Comparison of ENCODE assay signal across 24 mouse cellular contexts in the genomic region with DNA sequence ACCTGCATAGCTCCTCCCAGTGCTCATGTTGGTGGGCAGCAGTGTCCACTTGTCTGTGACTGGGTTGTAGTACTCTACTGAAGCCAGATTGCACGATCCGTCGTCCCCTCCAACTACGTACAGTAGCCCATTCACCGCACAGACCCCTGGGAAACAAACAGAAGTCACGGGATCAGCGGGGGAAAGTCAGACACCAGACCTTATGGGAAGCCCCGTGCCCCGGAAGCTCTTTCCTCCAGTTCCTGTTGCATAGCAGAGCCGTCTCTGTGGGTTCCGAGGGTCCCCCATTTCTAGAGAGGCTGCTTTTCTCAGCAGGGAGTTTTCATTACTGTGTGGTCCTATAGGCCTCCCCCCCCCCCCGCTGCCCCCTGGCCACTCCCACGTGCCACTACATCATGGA.
DNase-seq lines count a peak whose midpoint lies in the region; ATAC-seq and TF ChIP-seq lines count a peak whose summit lies in the region.
"Had no signal": no experiment of that assay in that cellular context is flagged by ENCODE, and none has a peak within 500 bp of the region (broad histone marks: within the 10 kb centered on the region; RNA-seq: fewer than 3 reads in every experiment).

No protein-coding gene starts in this region.

- H3K9me3 ChIP-seq in heart, embryonic 10.5 days = no peaks in the 10 kb centered on the region
- H3K9me3 ChIP-seq in heart, embryonic 12.5 days (replicated peaks) = no peaks in the 10 kb centered on the region
- H3K9me3 ChIP-seq: embryonic facial prominence, embryonic 13.5 days; embryonic facial prominence, embryonic 15.5 days; forebrain, embryonic 10.5 days; forebrain, embryonic 13.5 days had no signal

- peaks cover 10% of the 10 kb centered on the region; the same call in 1 of the 2 replicates for H3K27me3 ChIP-seq in heart, embryonic 10.5 days (ENCODE audit: insufficient read depth, poor library complexity, severe bottlenecking)
- no peaks in the 10 kb centered on the region for H3K27me3 ChIP-seq in heart, embryonic 12.5 days (replicated peaks)
- H3K27me3 ChIP-seq in testis, adult 2 months (ENCODE audit: control insufficient read depth, insufficient read depth, low read length) = no peaks in the 10 kb centered on the region
- H3K27me3 ChIP-seq: embryonic facial prominence, embryonic 13.5 days; embryonic facial prominence, embryonic 15.5 days had no signal

- no peak for TF ChIP-seq CTCF in testis, adult 2 months (IDR thresholded peaks at IDR 0.05; ENCODE audit: control insufficient read depth, insufficient read depth, insufficient replicate concordance, low read depth, low read length)

- H3K4me3 ChIP-seq in heart, embryonic 10.5 days = no peak overlapping the region
- no peak overlapping the region for H3K4me3 ChIP-seq in heart, embryonic 12.5 days
- peak overlapping the region; percentile 91 for H3K4me3 ChIP-seq in testis, adult 2 months (ENCODE audit: control insufficient read depth, low read depth, low read length)
- H3K4me3 ChIP-seq: embryonic facial prominence, embryonic 13.5 days; embryonic facial prominence, embryonic 15.5 days; erythroblast, embryonic 14.5 days; forebrain, embryonic 10.5 days; forebrain, embryonic 13.5 days had no signal

- no peak for DNase-seq in heart, embryonic 10.5 days (ENCODE audit: low spot score)
- DNase-seq in testis, postnatal 10 days (ENCODE audit: low spot score) = no peak
- peak; percentile 71 for DNase-seq in MN1 (ENCODE audit: low spot score)
- no peak for DNase-seq in left cerebral cortex, postnatal 25 days (ENCODE audit: low spot score in 2 of 2)
- no peak for DNase-seq in heart, postnatal 10 days
- DNase-seq: adrenal gland, adult 8-10 months; adrenal gland, postnatal 14 days; adrenal gland, postnatal 36 days; cerebellum, adult 18-20 months; cerebellum, adult 8-10 months; cerebellum, adult 9-11 months; cerebellum, postnatal 14 days; cerebellum, postnatal 36 days; embryo, embryonic 11 days had no signal

- WGBS in heart, embryonic 10.5 days = 79% methylated on average over 13 of the region's 13 CpGs
- WGBS in heart, embryonic 12.5 days = 78% methylated on average over 13 of the region's 13 CpGs

- no peak overlapping the region for H3K9ac ChIP-seq in heart, embryonic 12.5 days
- H3K9ac ChIP-seq: embryonic facial prominence, embryonic 13.5 days; embryonic facial prominence, embryonic 15.5 days; forebrain, embryonic 13.5 days had no signal

- intact Hi-C loops in left cerebral cortex, postnatal 25 days (cut with DNase I) = no loop called here
- intact Hi-C loops in heart, postnatal 10 days (cut with DNase I) = no loop called here

- H3K36me3 ChIP-seq in heart, embryonic 10.5 days = 0 out of 2 replicates have a peak, but pooled peaks cover 3% of the 10 kb centered on the region
- peaks cover 3% of the 10 kb centered on the region; the same call in 1 of the 2 replicates for H3K36me3 ChIP-seq in heart, embryonic 12.5 days
- H3K36me3 ChIP-seq in testis, adult 2 months (ENCODE audit: control insufficient read depth, insufficient read depth, low read length) = no peaks in the 10 kb centered on the region
- H3K36me3 ChIP-seq: embryonic facial prominence, embryonic 15.5 days; forebrain, embryonic 10.5 days; G1E had no signal

- 0 out of 2 replicates have a peak overlapping the region, but pooled peaks have one; percentile 10 for H3K27ac ChIP-seq in heart, embryonic 10.5 days
- no peak overlapping the region for H3K27ac ChIP-seq in heart, embryonic 12.5 days (ENCODE audit: poor library complexity, severe bottlenecking)
- H3K27ac ChIP-seq in testis, adult 2 months (ENCODE audit: control insufficient read depth, insufficient read depth, low read depth, low read length) = peak overlapping the region; percentile 82
- H3K27ac ChIP-seq: embryonic facial prominence, embryonic 13.5 days; embryonic facial prominence, embryonic 15.5 days; forebrain, embryonic 10.5 days; forebrain, embryonic 13.5 days had no signal

- no peak for ATAC-seq in heart, embryonic 12.5 days (ENCODE audit: insufficient number of reproducible peaks, low FRiP score)
- ATAC-seq: activated CD4-positive, CD25-positive, alpha-beta regulatory T cell, adult 4 months; forebrain, embryonic 13.5 days; forebrain, embryonic 16.5 days had no signal

- no peak overlapping the region for H3K4me2 ChIP-seq in heart, embryonic 12.5 days
- H3K4me2 ChIP-seq: embryonic facial prominence, embryonic 13.5 days; embryonic facial prominence, embryonic 15.5 days; forebrain, embryonic 13.5 days had no signal

- peaks cover 27% of the 10 kb centered on the region for H3K4me1 ChIP-seq in heart, embryonic 10.5 days
- H3K4me1 ChIP-seq in heart, embryonic 12.5 days (replicated peaks) = peaks cover 21% of the 10 kb centered on the region
- peaks cover 6% of the 10 kb centered on the region for H3K4me1 ChIP-seq in testis, adult 2 months (ENCODE audit: control insufficient read depth, insufficient read depth, low read length)
- H3K4me1 ChIP-seq: embryonic facial prominence, embryonic 15.5 days; forebrain, embryonic 13.5 days had no signal

- peak; percentile 52; the same call in 1 of the 2 replicates for TF ChIP-seq POLR2A in testis, adult 2 months (IDR thresholded peaks at IDR 0.05; ENCODE audit: control insufficient read depth, low read depth, low read length)
